Mouse (Mus musculus): ENCODE measurements around the gene Shtn1. TPM values are rescaled to one million over a fixed set of nuclear protein-coding genes. Genes with fewer than 3 reads are reported as not detected.

Shtn1 gene
- polyA plus RNA-seq, 1 experiment from 2014 or later, result 48.3 TPM

GRCm38 (mm10) chr19:59010802-59011201 is 65.1 kb downstream of the Shtn1 start:
- WGBS, result 55% methylated on average over 5 of the region's 5 CpGs
- no peak overlapping the region for H3K4me3 ChIP-seq (ENCODE audit: low read depth, low read length)
- H3K9ac ChIP-seq (ENCODE audit: low read length), result no peak overlapping the region
- no peaks in the 10 kb centered on the region; the same call in 1 of the 2 replicates for H3K36me3 ChIP-seq (ENCODE audit: control insufficient read depth, insufficient read depth, low read length)
- ATAC-seq (peak; percentile 62; the same call in 1 of the 2 replicates), DNase-seq (ENCODE audit: low spot score) (peak; percentile 76)
- no peaks in the 10 kb centered on the region for H3K9me3 ChIP-seq (replicated peaks; ENCODE audit: control insufficient read depth, low read length)
- H3K27ac ChIP-seq (ENCODE audit: low read depth, low read length), result no peak overlapping the region
- peaks cover 13% of the 10 kb centered on the region for H3K4me1 ChIP-seq (ENCODE audit: control insufficient read depth, insufficient read depth, low read length)
- H3K27me3 ChIP-seq (replicated peaks; ENCODE audit: control insufficient read depth, insufficient read depth, low read length), result no peaks in the 10 kb centered on the region
- H3K4me2 ChIP-seq (ENCODE audit: low read length), result no peak overlapping the region

- WGBS, result 3% methylated on average over 15 of the region's 15 CpGs
- Histone ChIP-seq H3K9me3 (replicated peaks; ENCODE audit: control insufficient read depth, low read length) (no peaks in the 10 kb centered on the region), H3K4me2 (ENCODE audit: low read length) (peak overlapping the region; percentile 26; the same call in 1 of the 2 replicates), H3K4me3 (ENCODE audit: low read depth, low read length) (no peak overlapping the region), H3K4me1 (ENCODE audit: control insufficient read depth, insufficient read depth, low read length) (peaks cover 9% of the 10 kb centered on the region), H3K9ac (ENCODE audit: low read length) (no peak overlapping the region), H3K27me3 (replicated peaks; ENCODE audit: control insufficient read depth, insufficient read depth, low read length) (no peaks in the 10 kb centered on the region), H3K27ac (ENCODE audit: low read depth, low read length) (peak overlapping the region; percentile 75), H3K36me3 (ENCODE audit: control insufficient read depth, insufficient read depth, low read length) (peaks cover 7% of the 10 kb centered on the region; the same call in 1 of the 2 replicates)
- peak; percentile 96 for ATAC-seq
- DNase-seq (ENCODE audit: low spot score), result peak; percentile 94
These were observed 69.1 kb downstream of the Shtn1 start for GRCm38 (mm10) chr19:59006577-59007340.

GRCm38 (mm10) chr19:59002827-59003226 is 73.1 kb downstream of the Shtn1 start:
- no peak overlapping the region for H3K4me3 ChIP-seq (ENCODE audit: low read depth, low read length)
- H3K9ac ChIP-seq (ENCODE audit: low read length), result no peak overlapping the region
- H3K4me2 ChIP-seq (ENCODE audit: low read length), result no peak overlapping the region
- H3K9me3 ChIP-seq (replicated peaks; ENCODE audit: control insufficient read depth, low read length), result no peaks in the 10 kb centered on the region
- H3K27me3 ChIP-seq (replicated peaks; ENCODE audit: control insufficient read depth, insufficient read depth, low read length), result no peaks in the 10 kb centered on the region; the same call in 1 of the 2 replicates
- 0 out of 2 replicates have a peak, but pooled peaks cover 9% of the 10 kb centered on the region for H3K36me3 ChIP-seq (ENCODE audit: control insufficient read depth, insufficient read depth, low read length)
- DNase-seq (ENCODE audit: low spot score) (no peak), ATAC-seq (no peak)
- peaks cover 15% of the 10 kb centered on the region for H3K4me1 ChIP-seq (ENCODE audit: control insufficient read depth, insufficient read depth, low read length)
- no peak overlapping the region for H3K27ac ChIP-seq (ENCODE audit: low read depth, low read length)
- 73% methylated on average over 6 of the region's 6 CpGs for whole genome bisulfite sequencing

GRCm38 (mm10) chr19:58981571-58981970 is 94.3 kb downstream of the Shtn1 start:
- ATAC-seq (no peak), DNase-seq (ENCODE audit: low spot score) (peak; percentile 26)
- Histone ChIP-seq H3K9ac (ENCODE audit: low read length) (no peak overlapping the region), H3K27me3 (replicated peaks; ENCODE audit: control insufficient read depth, insufficient read depth, low read length) (peaks cover 20% of the 10 kb centered on the region), H3K36me3 (ENCODE audit: control insufficient read depth, insufficient read depth, low read length) (0 out of 2 replicates have a peak, but pooled peaks cover 2% of the 10 kb centered on the region), H3K4me2 (ENCODE audit: low read length) (no peak overlapping the region), H3K4me1 (ENCODE audit: control insufficient read depth, insufficient read depth, low read length) (peaks cover 22% of the 10 kb centered on the region), H3K4me3 (ENCODE audit: low read depth, low read length) (no peak overlapping the region), H3K27ac (ENCODE audit: low read depth, low read length) (no peak overlapping the region), H3K9me3 (replicated peaks; ENCODE audit: control insufficient read depth, low read length) (no peaks in the 10 kb centered on the region)
- whole genome bisulfite sequencing, result under 1% methylated on average over 9 of the region's 9 CpGs

- Histone ChIP-seq H3K4me2 (ENCODE audit: low read length) (peak overlapping the region; percentile 33), H3K27me3 (replicated peaks; ENCODE audit: control insufficient read depth, insufficient read depth, low read length) (peaks cover 17% of the 10 kb centered on the region), H3K27ac (ENCODE audit: low read depth, low read length) (no peak overlapping the region), H3K9me3 (replicated peaks; ENCODE audit: control insufficient read depth, low read length) (no peaks in the 10 kb centered on the region), H3K9ac (ENCODE audit: low read length) (no peak overlapping the region), H3K4me1 (ENCODE audit: control insufficient read depth, insufficient read depth, low read length) (peaks cover 22% of the 10 kb centered on the region), H3K36me3 (ENCODE audit: control insufficient read depth, insufficient read depth, low read length) (0 out of 2 replicates have a peak, but pooled peaks cover 2% of the 10 kb centered on the region), H3K4me3 (ENCODE audit: low read depth, low read length) (no peak overlapping the region)
- 14% methylated on average over 5 of the region's 5 CpGs for WGBS
- DNase-seq (ENCODE audit: low spot score), result no peak
- ATAC-seq, result no peak
These were observed 95.9 kb downstream of the Shtn1 start for GRCm38 (mm10) chr19:58980056-58980440.

- H3K27me3 ChIP-seq (replicated peaks; ENCODE audit: control insufficient read depth, insufficient read depth, low read length), result peaks cover 12% of the 10 kb centered on the region; the same call in 1 of the 2 replicates
- ATAC-seq (0 out of 2 replicates have a peak, but pooled peaks have one; percentile 57), DNase-seq (ENCODE audit: low spot score) (peak; percentile 82)
- H3K9ac ChIP-seq (ENCODE audit: low read length), result no peak overlapping the region
- 11% methylated on average over 13 of the region's 13 CpGs for WGBS
- H3K4me3 ChIP-seq (ENCODE audit: low read depth, low read length), result no peak overlapping the region
- no peak overlapping the region for H3K27ac ChIP-seq (ENCODE audit: low read depth, low read length)
- no peaks in the 10 kb centered on the region for H3K9me3 ChIP-seq (replicated peaks; ENCODE audit: control insufficient read depth, low read length)
- H3K4me2 ChIP-seq (ENCODE audit: low read length), result peak overlapping the region; percentile 33
- H3K4me1 ChIP-seq (ENCODE audit: control insufficient read depth, insufficient read depth, low read length), result peaks cover 22% of the 10 kb centered on the region
- H3K36me3 ChIP-seq (ENCODE audit: control insufficient read depth, insufficient read depth, low read length), result 0 out of 2 replicates have a peak, but pooled peaks cover 5% of the 10 kb centered on the region
These were observed 96.4 kb downstream of the Shtn1 start for GRCm38 (mm10) chr19:58979436-58980055.

- Histone ChIP-seq H3K27ac (ENCODE audit: low read depth, low read length) (no peak overlapping the region), H3K27me3 (replicated peaks; ENCODE audit: control insufficient read depth, insufficient read depth, low read length) (0 out of 2 replicates have a peak, but pooled peaks cover 9% of the 10 kb centered on the region), H3K4me1 (ENCODE audit: control insufficient read depth, insufficient read depth, low read length) (peaks cover 22% of the 10 kb centered on the region), H3K9me3 (replicated peaks; ENCODE audit: control insufficient read depth, low read length) (no peaks in the 10 kb centered on the region), H3K4me3 (ENCODE audit: low read depth, low read length) (no peak overlapping the region), H3K4me2 (ENCODE audit: low read length) (no peak overlapping the region), H3K36me3 (ENCODE audit: control insufficient read depth, insufficient read depth, low read length) (0 out of 2 replicates have a peak, but pooled peaks cover 7% of the 10 kb centered on the region), H3K9ac (ENCODE audit: low read length) (no peak overlapping the region)
- peak; percentile 37; the same call in 1 of the 2 replicates for ATAC-seq
- peak; percentile 44 for DNase-seq (ENCODE audit: low spot score)
- WGBS, result 28% methylated on average over 11 of the region's 11 CpGs
These were observed 97.3 kb downstream of the Shtn1 start for GRCm38 (mm10) chr19:58978401-58979171.

- H3K9me3 ChIP-seq (replicated peaks; ENCODE audit: control insufficient read depth, low read length), result no peaks in the 10 kb centered on the region
- no peak overlapping the region for H3K27ac ChIP-seq (ENCODE audit: low read depth, low read length)
- H3K4me2 ChIP-seq (ENCODE audit: low read length), result no peak overlapping the region
- H3K36me3 ChIP-seq (ENCODE audit: control insufficient read depth, insufficient read depth, low read length), result 0 out of 2 replicates have a peak, but pooled peaks cover 5% of the 10 kb centered on the region
- peaks cover 19% of the 10 kb centered on the region for H3K4me1 ChIP-seq (ENCODE audit: control insufficient read depth, insufficient read depth, low read length)
- ATAC-seq, result no peak
- H3K9ac ChIP-seq (ENCODE audit: low read length), result no peak overlapping the region
- DNase-seq (ENCODE audit: low spot score), result no peak
- H3K27me3 ChIP-seq (replicated peaks; ENCODE audit: control insufficient read depth, insufficient read depth, low read length), result 0 out of 2 replicates have a peak, but pooled peaks cover 9% of the 10 kb centered on the region
- H3K4me3 ChIP-seq (ENCODE audit: low read depth, low read length), result no peak overlapping the region
- WGBS, result 81% methylated on average over 11 of the region's 11 CpGs
These were observed 100.6 kb downstream of the Shtn1 start for GRCm38 (mm10) chr19:58975216-58975863.

All from forebrain, embryonic 14.5 days (tissue).